In the genomic region with DNA sequence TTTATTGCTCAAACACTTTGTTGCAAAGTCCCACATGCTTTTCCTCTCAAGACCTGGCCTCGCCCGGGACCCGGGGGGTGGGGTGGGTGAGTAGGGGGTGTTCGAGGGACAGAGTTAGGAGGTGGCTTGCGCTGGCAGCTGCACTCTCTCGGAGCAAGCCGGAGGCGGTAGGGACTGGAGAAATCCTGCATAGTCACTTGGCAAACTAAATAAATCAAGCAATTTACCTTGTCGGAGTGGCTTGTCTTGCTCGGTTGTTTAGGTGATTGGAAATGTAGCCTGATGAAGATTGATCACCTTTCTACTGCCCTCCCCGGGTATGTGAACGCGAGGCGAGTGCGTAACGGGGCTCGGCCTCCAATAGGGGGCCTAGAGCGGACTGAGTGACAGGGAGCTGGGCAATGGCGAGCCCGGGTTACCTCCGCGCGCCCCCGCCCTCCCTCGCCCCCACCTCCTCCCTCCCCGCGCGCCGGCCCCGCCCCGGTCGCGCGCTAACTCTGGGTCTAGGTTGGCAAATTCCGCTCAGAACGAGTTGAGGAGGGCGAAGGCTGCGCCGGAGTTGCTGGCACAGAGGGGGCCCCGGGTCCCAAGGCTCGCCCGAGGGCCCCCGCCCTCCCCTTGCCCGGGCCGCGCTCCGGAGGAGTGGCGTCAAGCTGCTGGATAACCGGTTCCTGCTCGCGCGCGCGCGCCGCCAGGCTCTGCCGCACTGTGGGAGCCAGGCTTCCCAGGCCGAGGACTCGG, we compare ENCODE assay signal across 8 mouse cellular contexts. TPM values are rescaled to one million over a fixed set of nuclear protein-coding genes. Genes with fewer than 3 reads are reported as not detected.
DNase-seq lines count a peak whose midpoint lies in the region; ATAC-seq and TF ChIP-seq lines count a peak whose summit lies in the region.

No protein-coding gene starts in this region.

- no peaks in the 10 kb centered on the region for H3K36me3 ChIP-seq in G1E (replicated peaks)
- H3K36me3 ChIP-seq in embryonic facial prominence, embryonic 13.5 days = no peaks in the 10 kb centered on the region
- no peaks in the 10 kb centered on the region for H3K36me3 ChIP-seq in stomach, embryonic 14.5 days (ENCODE audit: control insufficient read depth, insufficient read depth, low read length)

- peak overlapping the region; percentile 67 for H3K4me3 ChIP-seq in G1E (ENCODE audit: low read depth, low read length)
- peak overlapping the region; percentile 56 for H3K4me3 ChIP-seq in embryonic facial prominence, embryonic 13.5 days
- peak overlapping the region; percentile 52 for H3K4me3 ChIP-seq in left cerebral cortex, adult 2 months
- peak overlapping the region; percentile 43 for H3K4me3 ChIP-seq in stomach, embryonic 14.5 days (ENCODE audit: low read depth, low read length)

- H3K4me1 ChIP-seq in G1E (ENCODE audit: insufficient read depth, low read depth, low read length) = peaks cover 26% of the 10 kb centered on the region
- peaks cover 46% of the 10 kb centered on the region for H3K4me1 ChIP-seq in embryonic facial prominence, embryonic 13.5 days
- H3K4me1 ChIP-seq in stomach, embryonic 14.5 days (ENCODE audit: control insufficient read depth, insufficient read depth, low read length) = peaks cover 13% of the 10 kb centered on the region; the same call in 1 of the 2 replicates

- peak overlapping the region; percentile 76 for H3K9ac ChIP-seq in embryonic facial prominence, embryonic 13.5 days
- 0 out of 2 replicates have a peak overlapping the region, but pooled peaks have one; percentile 6 for H3K9ac ChIP-seq in stomach, embryonic 14.5 days (replicated peaks; ENCODE audit: low read depth, low read length)

- peak; percentile 48 to 54 for DNase-seq in B cell, adult 2 months
- no peak for DNase-seq in G1E (ENCODE audit: low spot score)
- peak; percentile 64 to 67 for DNase-seq in heart, postnatal 10 days
- peak; percentile 46 to 52 for DNase-seq in left cerebral cortex, adult 2 months (ENCODE audit: extremely low spot score in 1 of 2, low spot score in 2 of 2)
- DNase-seq in spleen, postnatal 4 days (ENCODE audit: low spot score in 2 of 2) = no peak

- ATAC-seq in G1E (ENCODE audit: extremely low read depth, insufficient number of reproducible peaks, low FRiP score, poor library complexity, severe bottlenecking) = no peak; the same call in 1 of the 2 replicates
- ATAC-seq in embryonic facial prominence, embryonic 13.5 days (ENCODE audit: insufficient number of reproducible peaks, insufficient read depth, low FRiP score, low TSS enrichment, low read depth) = peak; percentile 85
- ATAC-seq in megakaryocyte-erythroid progenitor cell, adult 5-6 weeks (replicated peaks; ENCODE audit: low FRiP score, low TSS enrichment, poor library complexity, severe bottlenecking) = 0 out of 2 replicates have a peak, but pooled peaks have one; percentile 38
- ATAC-seq in stomach, embryonic 14.5 days (ENCODE audit: insufficient number of reproducible peaks, insufficient read depth, low FRiP score, low read depth) = peak; percentile 89

- intact Hi-C loops in heart, postnatal 10 days (cut with DNase I) = no loop called here
- intact Hi-C loops in left cerebral cortex, adult 2 months (cut with DNase I) = loop anchor here (10.0 kb wide), 1 partner anchor 637 kb away; no protein-coding TSS in a partner anchor

- peak overlapping the region; percentile 76 for H3K27ac ChIP-seq in embryonic facial prominence, embryonic 13.5 days
- H3K27ac ChIP-seq in left cerebral cortex, adult 2 months = peak overlapping the region; percentile 62; the same call in 1 of the 2 replicates
- no peak overlapping the region for H3K27ac ChIP-seq in stomach, embryonic 14.5 days (ENCODE audit: low read length)

- H3K4me2 ChIP-seq in embryonic facial prominence, embryonic 13.5 days = peak overlapping the region; percentile 89
- H3K4me2 ChIP-seq in stomach, embryonic 14.5 days (replicated peaks; ENCODE audit: low read depth, low read length) = peak overlapping the region; percentile 66

- H3K27me3 ChIP-seq in G1E (ENCODE audit: insufficient read depth, low read length) = peaks cover 90% of the 10 kb centered on the region
- peaks cover 96% of the 10 kb centered on the region for H3K27me3 ChIP-seq in embryonic facial prominence, embryonic 13.5 days
- peaks cover 60% of the 10 kb centered on the region for H3K27me3 ChIP-seq in stomach, embryonic 14.5 days (ENCODE audit: control insufficient read depth, insufficient read depth, low read length)

- TF ChIP-seq CTCF in G1E (IDR thresholded peaks at IDR 0.05; ENCODE audit: low read depth, low read length) = no peak
- no peak; the same call in none of the 2 replicates for TF ChIP-seq CTCF in left cerebral cortex, adult 2 months (IDR thresholded peaks at IDR 0.05)

- 1% methylated on average over 50 of the region's 59 CpGs for WGBS in embryonic facial prominence, embryonic 13.5 days
- 1% methylated on average over 56 of the region's 59 CpGs for WGBS in stomach, embryonic 14.5 days

- 0 out of 2 replicates have a peak, but pooled peaks cover 4% of the 10 kb centered on the region for H3K9me3 ChIP-seq in G1E (replicated peaks)
- no peaks in the 10 kb centered on the region for H3K9me3 ChIP-seq in embryonic facial prominence, embryonic 13.5 days
- H3K9me3 ChIP-seq in stomach, embryonic 14.5 days (ENCODE audit: control insufficient read depth, low read depth, low read length) = no peaks in the 10 kb centered on the region

RNA-seq across cellular contexts. Expression of gene Otx1, which starts 1.2 kb away (rescaled TPM):
- total RNA-seq in G1E (2014; fragmentation: Nextera tagmentation) (not detected in 2 replicates), G1E (2017) (0.06 and 0.11 TPM in 2 replicates)
- polyA plus RNA-seq in G1E (2012) = 0.12 and 0.13 TPM in 2 replicates
- 9.5 and 10.0 TPM in 2 replicates for polyA plus RNA-seq in embryonic facial prominence, embryonic 13.5 days (2015; fragmentation: Nextera tagmentation; extraction: Ambion mirVana)
- total RNA-seq in heart, postnatal 10 days (2021) = not detected
- 1 to 10 TPM; 5.0 to 7.4 TPM for total RNA-seq in left cerebral cortex, adult 2 months (2021)
- not detected in 2 replicates for total RNA-seq in megakaryocyte-erythroid progenitor cell, adult 5-6 weeks (2014; fragmentation: Nextera tagmentation)
- not detected in 2 replicates for total RNA-seq in megakaryocyte-erythroid progenitor cell, adult 5-6 weeks (2017)
- 0.09 and 0.17 TPM in 2 replicates for polyA plus RNA-seq in stomach, embryonic 14.5 days (2014; fragmentation: Nextera tagmentation; extraction: Ambion mirVana)

Comparison
In these comparisons a context has a peak if more than half of its experiments do, and no peak if none do; other contexts are left out.
1. DNase-seq: peak in B cell, adult 2 months (2 of 2), heart, postnatal 10 days (2 of 2) and left cerebral cortex, adult 2 months (2 of 2); none in G1E (single experiment) and spleen, postnatal 4 days (0 of 2).
2. RNA of gene Otx1, which starts 1.2 kb away (total RNA-seq): 5.0 to 7.4 TPM in left cerebral cortex, adult 2 months; 0.06 to 0.11 TPM in G1E, not detected in heart, postnatal 10 days and not detected in megakaryocyte-erythroid progenitor cell, adult 5-6 weeks; every median in the first group is over 4 times any median in the second.
3. Peak in every context shown above with its lines, with median percentiles within 50 percentile points of each other: H3K4me3 ChIP-seq.